Mouse (Mus musculus) right cerebral cortex, adult 2 months (tissue): ENCODE data around the gene Prkd2.

Source experiments
- DNase-seq, 2 experiments: peaks; one replicate each; pipeline ENCODE4 v3.0.0; 2021 to 2022; ENCODE audit warnings: low spot score in 2 of 2

Prkd2 gene

GRCm38 (mm10) chr7:16859902-16860651, 17.4 kb downstream of the Prkd2 start:
- DNase-seq, result peak; percentile 71 to 75

GRCm38 (mm10) chr7:16867488-16867887, 24.8 kb downstream of the Prkd2 start:
- no peak for DNase-seq

DNA sequence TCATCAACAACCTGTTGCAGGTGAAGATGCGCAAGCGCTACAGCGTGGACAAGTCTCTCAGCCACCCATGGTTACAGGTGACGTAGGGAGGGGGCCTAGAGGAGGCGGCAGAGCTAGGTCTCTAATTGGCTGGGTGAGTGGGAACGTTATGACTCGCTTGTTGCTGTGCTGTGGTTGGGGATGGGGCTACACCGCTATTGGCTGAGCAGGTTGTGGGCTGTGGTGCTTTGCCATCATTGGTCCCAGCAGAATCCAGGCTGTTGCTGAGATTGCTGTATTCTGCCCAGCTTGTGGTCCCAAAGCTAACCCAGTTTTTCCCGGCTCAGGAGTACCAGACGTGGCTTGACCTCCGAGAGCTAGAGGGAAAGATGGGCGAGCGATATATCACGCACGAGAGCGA, 26.8 kb downstream of the Prkd2 start:
- peak; percentile 91 to 92 for DNase-seq

GRCm38 (mm10) chr7:16871600-16871999, 28.9 kb downstream of the Prkd2 start:
- DNase-seq, result no peak

- DNase-seq, result no peak
These were observed 29.8 kb downstream of the Prkd2 start for GRCm38 (mm10) chr7:16872478-16872877.

DNA sequence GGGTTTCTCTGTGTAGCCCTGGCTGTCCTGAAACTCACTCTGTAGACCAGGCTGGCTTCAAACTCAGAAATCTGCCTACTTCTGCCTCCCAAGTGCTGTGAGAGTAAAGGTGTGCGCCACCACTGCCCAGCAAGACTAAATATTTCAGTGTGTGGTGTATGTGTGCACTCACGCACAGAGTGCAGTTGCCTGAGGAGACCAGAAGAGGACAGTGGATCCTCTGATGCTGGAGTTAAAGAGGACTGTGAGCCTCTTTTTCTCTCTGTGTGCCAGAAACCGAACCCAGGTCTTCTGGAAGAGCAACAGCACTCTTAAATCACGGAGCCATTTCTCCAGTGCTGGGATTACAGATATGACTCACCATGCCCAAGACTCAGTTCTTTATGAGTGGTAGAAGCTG, 30.7 kb downstream of the Prkd2 start:
- DNase-seq, result no peak

DNA sequence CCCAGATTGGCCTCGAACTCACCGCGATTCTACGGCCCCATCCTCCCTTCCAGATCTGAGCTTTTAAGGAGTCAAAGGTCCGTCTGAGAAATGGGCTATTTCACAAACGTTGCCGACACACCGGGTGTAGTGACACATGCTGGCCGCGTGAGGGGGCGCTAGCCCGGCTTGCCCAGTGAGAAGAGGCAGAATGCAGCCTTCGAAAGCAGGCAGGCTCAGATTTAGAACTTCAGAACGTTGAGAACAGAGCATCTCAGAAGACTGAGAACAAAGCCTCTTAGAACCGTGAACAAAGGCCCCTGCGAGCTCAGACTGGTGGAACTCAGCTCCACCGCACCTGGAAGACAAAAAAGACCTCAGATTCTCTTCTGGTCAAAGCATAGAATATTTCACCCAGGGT, 31.5 kb downstream of the Prkd2 start:
- DNase-seq, result peak; percentile 78 to 80

DNA sequence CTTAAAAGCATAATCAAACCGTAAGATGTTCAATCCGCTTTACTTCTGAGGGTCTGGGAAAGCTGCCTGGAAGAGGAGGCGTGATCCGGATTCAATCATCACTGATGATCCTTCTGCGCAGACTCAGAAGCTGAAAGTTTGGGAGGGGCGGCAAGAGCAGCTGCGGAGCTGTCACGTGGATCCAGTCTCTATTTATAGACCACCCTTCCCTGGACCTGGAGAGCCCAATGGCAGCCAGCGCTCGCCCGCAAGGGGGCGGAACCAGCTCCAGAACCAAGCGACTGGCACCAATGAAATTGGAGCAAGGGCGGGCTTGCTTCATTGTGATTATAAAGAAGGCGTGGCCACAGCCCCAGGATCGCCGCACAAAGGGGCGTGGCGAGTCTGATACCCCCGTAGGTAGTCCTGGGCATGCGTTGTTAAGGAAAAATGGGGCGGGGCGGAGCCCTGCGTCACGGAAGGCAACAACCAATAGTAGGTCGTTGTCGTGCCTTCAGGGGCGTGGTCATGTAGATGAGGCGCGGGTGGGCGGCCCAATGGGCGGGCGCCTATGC, 32.1 kb downstream of the Prkd2 start:
- DNase-seq, result peak; percentile 99 to 100

DNA sequence AGATGAGACGGTGACA, 32.4 kb downstream of the Prkd2 start, which contains the start of gene Dact3:
TSS of gene Dact3 (plus strand) at position 8 of the 16 bp plus-strand sequence.
- DNase-seq, result no peak

GRCm38 (mm10) chr7:16875326-16875725, 32.6 kb downstream of the Prkd2 start:
- DNase-seq, result no peak

DNA sequence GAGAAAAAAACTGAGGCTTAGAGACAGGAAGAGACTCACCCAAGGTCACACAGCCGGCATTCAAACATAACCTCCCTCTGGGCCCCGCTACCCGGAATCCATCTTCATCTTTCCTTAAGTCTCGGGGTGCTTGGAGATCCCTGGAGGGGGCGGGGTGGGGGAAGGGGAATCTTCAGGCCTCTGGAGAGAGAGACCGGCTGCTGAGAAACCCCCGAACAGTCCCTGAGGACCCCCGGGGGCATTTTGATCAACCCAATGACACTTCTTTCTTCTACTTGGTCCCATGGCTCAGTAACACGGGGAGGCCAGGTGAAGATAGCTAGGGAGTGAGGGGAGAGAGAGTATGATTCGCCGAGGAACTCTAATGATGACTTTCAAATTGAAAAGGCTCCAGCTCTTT, 33.3 kb downstream of the Prkd2 start:
- DNase-seq, result no peak

GRCm38 (mm10) chr7:16876608-16877007, 33.9 kb downstream of the Prkd2 start:
- no peak for DNase-seq

GRCm38 (mm10) chr7:16877717-16878116, 35.0 kb downstream of the Prkd2 start:
- no peak for DNase-seq

DNA sequence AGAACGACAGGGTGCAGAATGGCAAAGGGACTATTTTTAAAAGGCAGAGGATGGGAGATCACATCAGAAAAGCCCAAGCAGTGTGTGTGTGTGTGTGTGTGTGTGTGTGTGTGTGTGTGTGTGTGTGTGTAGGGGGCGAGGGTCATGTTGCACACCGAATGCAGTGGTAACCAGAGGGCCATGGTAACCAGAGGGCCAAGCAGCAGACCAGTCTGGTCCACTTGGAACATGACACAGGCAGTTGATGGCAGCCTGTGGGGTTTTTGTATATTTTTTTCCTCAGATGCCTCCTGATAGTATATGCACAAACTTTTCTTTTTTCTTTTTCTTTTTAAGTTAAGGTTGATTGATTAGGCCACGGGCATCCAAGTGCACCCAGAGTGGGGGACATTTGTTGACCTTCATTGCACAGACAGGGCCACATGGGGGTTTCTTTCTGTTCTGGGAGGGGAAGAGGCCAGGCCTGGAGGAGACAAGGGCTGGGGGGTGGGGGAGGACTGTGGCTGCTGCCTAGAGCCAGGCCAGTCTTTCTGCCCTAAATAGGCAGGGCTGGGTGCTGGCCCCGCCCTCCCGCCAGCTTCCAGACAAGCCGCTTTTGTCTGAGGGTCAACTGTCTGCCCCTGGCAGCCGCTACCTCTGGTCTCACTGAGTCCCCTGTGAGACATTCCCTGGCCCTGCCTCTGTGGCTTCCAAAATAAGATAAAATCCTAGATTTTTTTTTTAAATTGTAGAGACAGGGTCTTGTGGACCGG, 37.3 kb downstream of the Prkd2 start:
- DNase-seq, result no peak

DNA sequence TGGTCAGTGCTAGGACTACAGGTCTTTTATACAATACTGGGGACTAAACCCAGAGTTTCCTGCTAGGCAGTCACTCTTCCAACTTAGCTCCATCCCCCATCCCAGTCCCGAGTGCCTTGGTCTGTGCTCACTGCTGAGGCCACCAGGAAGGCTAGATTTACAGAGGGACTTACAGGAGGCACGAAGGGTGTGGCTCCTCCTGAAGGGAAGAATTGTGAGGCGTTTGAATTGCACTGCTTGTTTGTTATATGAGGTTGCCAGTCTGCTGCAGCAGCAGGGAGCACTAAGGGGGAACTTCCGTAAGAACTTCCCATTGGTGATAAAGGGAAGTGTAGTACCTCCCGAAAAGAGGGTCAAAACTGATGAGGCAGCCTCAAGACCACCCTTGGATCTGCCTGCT, 37.9 kb downstream of the Prkd2 start:
- DNase-seq, result no peak

GRCm38 (mm10) chr7:16883162-16883561, 40.5 kb downstream of the Prkd2 start:
- DNase-seq, result no peak

DNA sequence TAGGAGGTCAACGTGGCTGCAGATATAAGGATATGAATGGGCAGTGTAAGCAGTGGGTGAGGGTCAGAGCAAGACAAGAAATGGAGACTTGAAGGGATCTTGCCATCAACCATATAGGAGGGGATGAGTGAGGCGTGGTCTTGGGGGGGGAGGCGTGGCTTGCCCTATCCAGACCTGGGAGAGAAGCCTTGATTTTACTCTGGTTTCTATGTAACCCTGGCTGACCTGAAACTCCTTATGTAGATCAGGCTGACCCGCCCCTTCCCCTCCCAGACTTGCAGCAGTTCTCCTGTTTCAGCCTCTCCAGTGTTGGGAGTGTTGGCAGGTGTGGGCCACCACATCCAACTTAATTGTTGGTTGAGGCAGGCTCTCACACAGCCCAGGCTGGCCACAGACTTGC, 41.6 kb downstream of the Prkd2 start:
- DNase-seq, result no peak

GRCm38 (mm10) chr7:16885271-16885776, 42.6 kb downstream of the Prkd2 start:
- DNase-seq, result no peak

- no peak for DNase-seq
These were observed 43.2 kb downstream of the Prkd2 start for GRCm38 (mm10) chr7:16885905-16886304.

- DNase-seq, result no peak
These were observed 47.8 kb downstream of the Prkd2 start for GRCm38 (mm10) chr7:16890536-16890935.

- DNase-seq, result no peak
These were observed 48.2 kb downstream of the Prkd2 start for GRCm38 (mm10) chr7:16890944-16891343.

- DNase-seq, result peak; percentile 87 to 90
These were observed 49.1 kb downstream of the Prkd2 start, which contains the start of gene Gng8 for GRCm38 (mm10) chr7:16891641-16892351. Gng8 (plus strand) TSS chr7:16891786.

DNA sequence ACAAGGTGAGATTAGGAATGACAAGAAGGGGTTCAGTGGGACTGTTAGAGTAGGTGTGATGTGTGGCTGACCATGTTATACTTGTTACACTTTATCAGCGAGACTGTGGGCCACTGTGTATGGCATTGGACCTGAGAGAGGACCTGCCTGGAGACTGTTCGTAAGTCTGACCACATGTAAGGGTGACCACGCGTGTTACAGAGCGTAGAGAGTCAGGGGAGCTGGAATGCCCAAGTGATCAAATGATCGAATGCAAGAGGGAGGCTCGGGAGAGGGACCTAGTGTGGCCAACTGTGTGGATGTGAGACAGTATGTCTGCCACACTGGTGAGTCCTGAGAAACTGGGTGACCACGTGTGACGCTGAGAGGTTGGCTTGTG, 49.6 kb downstream of the Prkd2 start:
- DNase-seq, result no peak
